Mouse (Mus musculus) stomach, embryonic 16.5 days (tissue): ENCODE results near the gene Tmem229a. TPM values are rescaled to one million over a fixed set of nuclear protein-coding genes. Genes with fewer than 3 reads are reported as not detected.

Experiments used
- ATAC-seq: fragments of 200-750 bp; cut with Nextera tagmentation; 2 replicates; pipeline ENCODE4 v1.8.0; 2017; ENCODE audit warnings: moderate number of reproducible peaks, moderate TSS enrichment; ENCODE audit not compliant: insufficient read depth, low FRiP score
- H3K27ac ChIP-seq: fragments of 300-500 bp; sonication (generic); 2 replicates; pipeline ENCODE4 v1.5.1; 2014; ENCODE audit warnings: low read length
- H3K27me3 ChIP-seq: fragments of 300-500 bp; sonication (generic); 2 replicates; pipeline ENCODE4 v1.6.1; 2014; ENCODE audit warnings: low read length, control low read depth, mixed read lengths; ENCODE audit not compliant: control insufficient read depth, insufficient read depth
- H3K36me3 ChIP-seq: fragments of 300-500 bp; sonication (generic); 2 replicates; pipeline ENCODE4 v1.6.1; 2014; ENCODE audit warnings: low read length; ENCODE audit not compliant: control insufficient read depth, insufficient read depth
- H3K4me1 ChIP-seq: fragments of 300-500 bp; sonication (generic); 2 replicates; pipeline ENCODE4 v1.6.1; 2014; ENCODE audit warnings: low read length, control low read depth, mixed read lengths; ENCODE audit not compliant: control insufficient read depth, insufficient read depth
- H3K4me2 ChIP-seq: fragments of 300-500 bp; sonication (generic); 2 replicates; pipeline ENCODE4 v1.6.1; 2014; ENCODE audit warnings: low read depth, low read length, mixed read lengths
- H3K4me3 ChIP-seq: fragments of 300-500 bp; sonication (generic); replicated peaks from 2 replicates; pipeline ENCODE4 v1.5.1; 2014; ENCODE audit warnings: mild to moderate bottlenecking, low read length
- H3K9ac ChIP-seq: fragments of 300-500 bp; sonication (generic); 2 replicates; pipeline ENCODE4 v1.6.1; 2014; ENCODE audit warnings: low read length
- H3K9me3 ChIP-seq: fragments of 300-500 bp; sonication (generic); replicated peaks from 2 replicates; pipeline ENCODE4 v1.6.1; 2016; ENCODE audit warnings: low read length, control low read depth; ENCODE audit not compliant: control insufficient read depth
- WGBS: fragments of 180-500 bp; shearing (Covaris S2); extraction: QIAGEN DNeasy Blood & Tissue Kit; methylation state at CpG from one replicate; pipeline ENCODE4 v1.1.7; 2014; 5-methylcytosine and 5-hydroxymethylcytosine counted together
- polyA plus RNA-seq: library from polyadenylated mRNA; unstranded; fragments of >200 nt; fragmentation: Nextera tagmentation; extraction: Ambion mirVana; gene quantifications from 2 replicates; pipeline ENCODE4 v1.2.1, GENCODE M21; 2015

Tmem229a gene
- 1.2 and 1.4 TPM in 2 replicates for polyA plus RNA-seq

- H3K4me2 ChIP-seq: peak within 1 kb of the TSS; percentile 99
- H3K27ac ChIP-seq: peak within 1 kb of the TSS; percentile 33; the same call in 1 of the 2 replicates
- H3K27me3 ChIP-seq: no peaks in the 10 kb centered on the region; the same call in 1 of the 2 replicates
- peak within 1 kb of the TSS; percentile 64 for H3K4me3 ChIP-seq
- H3K4me1 ChIP-seq: 0 out of 2 replicates have a peak, but pooled peaks cover 4% of the 10 kb centered on the region
- H3K9me3 ChIP-seq: no peaks in the 10 kb centered on the region
- no peaks in the 10 kb centered on the region for H3K36me3 ChIP-seq
- H3K9ac ChIP-seq: peak within 1 kb of the TSS; percentile 74
- peak; percentile 79 for ATAC-seq
- 2% methylated on average over 37 of the region's 46 CpGs for WGBS
Measured at GRCm38 (mm10) chr6:24955946-24956585, at the start of gene Tmem229a. Tmem229a (minus strand) TSS chr6:24956297.

- Histone ChIP-seq H3K9ac (no peak overlapping the region), H3K27ac (no peak overlapping the region), H3K4me1 (no peaks in the 10 kb centered on the region), H3K27me3 (no peaks in the 10 kb centered on the region), H3K36me3 (no peaks in the 10 kb centered on the region), H3K4me2 (no peak overlapping the region), H3K4me3 (no peak overlapping the region), H3K9me3 (no peaks in the 10 kb centered on the region)
- 58% methylated on average over 2 of the region's 2 CpGs for WGBS
- no peak for ATAC-seq
Measured at GRCm38 (mm10) chr6:24993754-24994153, 37.7 kb upstream of the Tmem229a start.

- no peak for ATAC-seq
- Histone ChIP-seq H3K36me3 (no peaks in the 10 kb centered on the region), H3K4me1 (no peaks in the 10 kb centered on the region), H3K9ac (no peak overlapping the region), H3K27ac (no peak overlapping the region), H3K4me2 (no peak overlapping the region), H3K4me3 (no peak overlapping the region), H3K9me3 (no peaks in the 10 kb centered on the region), H3K27me3 (no peaks in the 10 kb centered on the region)
Measured at GRCm38 (mm10) chr6:24989836-24990235, 33.7 kb upstream of the Tmem229a start.

- no peaks in the 10 kb centered on the region for H3K27me3 ChIP-seq
- H3K9ac ChIP-seq: no peak overlapping the region
- H3K9me3 ChIP-seq: no peaks in the 10 kb centered on the region
- no peaks in the 10 kb centered on the region for H3K4me1 ChIP-seq
- no peak overlapping the region for H3K27ac ChIP-seq
- H3K4me2 ChIP-seq: no peak overlapping the region
- no peaks in the 10 kb centered on the region for H3K36me3 ChIP-seq
- no peak for ATAC-seq
- no peak overlapping the region for H3K4me3 ChIP-seq
- WGBS: 75% methylated on average over 2 of the region's 2 CpGs
Measured at GRCm38 (mm10) chr6:24976176-24976575, 20.1 kb upstream of the Tmem229a start.

GRCm38 (mm10) chr6:24968471-24969223 is 12.6 kb upstream of the Tmem229a start:
- Histone ChIP-seq H3K36me3 (no peaks in the 10 kb centered on the region), H3K4me3 (no peak overlapping the region), H3K9me3 (no peaks in the 10 kb centered on the region), H3K4me1 (no peaks in the 10 kb centered on the region), H3K27ac (no peak overlapping the region), H3K9ac (no peak overlapping the region), H3K4me2 (no peak overlapping the region), H3K27me3 (no peaks in the 10 kb centered on the region)
- WGBS: 71% methylated on average over 3 of the region's 3 CpGs
- ATAC-seq: no peak

GRCm38 (mm10) chr6:24967726-24968125 is 11.6 kb upstream of the Tmem229a start:
- Histone ChIP-seq H3K36me3 (no peaks in the 10 kb centered on the region), H3K9ac (no peak overlapping the region), H3K27ac (no peak overlapping the region), H3K27me3 (no peaks in the 10 kb centered on the region), H3K4me1 (no peaks in the 10 kb centered on the region), H3K4me2 (no peak overlapping the region), H3K4me3 (no peak overlapping the region), H3K9me3 (no peaks in the 10 kb centered on the region)
- WGBS: 90% methylated on average over 7 of the region's 7 CpGs
- no peak for ATAC-seq

- no peak for ATAC-seq
- H3K4me3 ChIP-seq: no peak overlapping the region
- H3K9me3 ChIP-seq: no peaks in the 10 kb centered on the region
- H3K36me3 ChIP-seq: no peaks in the 10 kb centered on the region
- no peak overlapping the region for H3K4me2 ChIP-seq
- H3K9ac ChIP-seq: no peak overlapping the region
- no peaks in the 10 kb centered on the region for H3K27me3 ChIP-seq
- H3K4me1 ChIP-seq: no peaks in the 10 kb centered on the region
- 67% methylated on average over 2 of the region's 2 CpGs for WGBS
- H3K27ac ChIP-seq: no peak overlapping the region
Measured at GRCm38 (mm10) chr6:24966010-24966682, 10.0 kb upstream of the Tmem229a start.

GRCm38 (mm10) chr6:24963754-24964153 is 7.7 kb upstream of the Tmem229a start:
- H3K27me3 ChIP-seq: no peaks in the 10 kb centered on the region
- H3K4me1 ChIP-seq: no peaks in the 10 kb centered on the region
- no peaks in the 10 kb centered on the region for H3K36me3 ChIP-seq
- H3K27ac ChIP-seq: no peak overlapping the region
- H3K9ac ChIP-seq: no peak overlapping the region
- H3K4me3 ChIP-seq: no peak overlapping the region
- no peaks in the 10 kb centered on the region for H3K9me3 ChIP-seq
- WGBS: 73% methylated on average over 5 of the region's 5 CpGs
- ATAC-seq: no peak
- no peak overlapping the region for H3K4me2 ChIP-seq

- no peaks in the 10 kb centered on the region for H3K9me3 ChIP-seq
- ATAC-seq: no peak
- 46% methylated on average over 5 of the region's 5 CpGs for WGBS
- peak overlapping the region; percentile 64 for H3K4me3 ChIP-seq
- H3K4me1 ChIP-seq: 0 out of 2 replicates have a peak, but pooled peaks cover 4% of the 10 kb centered on the region
- H3K27me3 ChIP-seq: no peaks in the 10 kb centered on the region; the same call in 1 of the 2 replicates
- peak overlapping the region; percentile 99 for H3K4me2 ChIP-seq
- peak overlapping the region; percentile 74 for H3K9ac ChIP-seq
- no peaks in the 10 kb centered on the region for H3K36me3 ChIP-seq
- H3K27ac ChIP-seq: 0 out of 2 replicates have a peak overlapping the region, but pooled peaks have one; percentile 33
Measured at GRCm38 (mm10) chr6:24956586-24956973, 483 bp upstream of the Tmem229a start.
